Mouse (Mus musculus): Measurements from ENCODE around the gene Naa38. TPM values are rescaled to one million over a fixed set of nuclear protein-coding genes. Genes with fewer than 3 reads are reported as not detected.

Naa38 gene
- polyA plus RNA-seq, 1 experiment from 2014 or later, result 105 TPM

GRCm38 (mm10) chr11:69405397-69406200 lies 10.3 kb downstream of the Naa38 start:
- H3K4me1 ChIP-seq (replicated peaks), result peaks cover 36% of the 10 kb centered on the region
- H3K4me3 ChIP-seq (replicated peaks), result no peak overlapping the region
- peaks cover 5% of the 10 kb centered on the region for H3K27me3 ChIP-seq
- H3K27ac ChIP-seq, result no peak overlapping the region
- ATAC-seq, result no peak
- H3K4me2 ChIP-seq (replicated peaks), result no peak overlapping the region
- no peak overlapping the region for H3K9ac ChIP-seq (replicated peaks)
- 92% methylated on average over 24 of the region's 24 CpGs for WGBS
- H3K36me3 ChIP-seq, result peaks cover 74% of the 10 kb centered on the region
- H3K9me3 ChIP-seq, result no peaks in the 10 kb centered on the region

GRCm38 (mm10) chr11:69406282-69406681 lies 11.0 kb downstream of the Naa38 start:
- Histone ChIP-seq H3K4me2 (replicated peaks) (no peak overlapping the region), H3K27ac (no peak overlapping the region), H3K4me1 (replicated peaks) (peaks cover 32% of the 10 kb centered on the region), H3K9ac (replicated peaks) (no peak overlapping the region), H3K4me3 (replicated peaks) (no peak overlapping the region), H3K27me3 (no peaks in the 10 kb centered on the region), H3K36me3 (peaks cover 67% of the 10 kb centered on the region), H3K9me3 (no peaks in the 10 kb centered on the region)
- ATAC-seq, result no peak
- WGBS, result 88% methylated on average over 19 of the region's 19 CpGs

- no peak for ATAC-seq
- no peak overlapping the region for H3K9ac ChIP-seq (replicated peaks)
- no peaks in the 10 kb centered on the region for H3K9me3 ChIP-seq
- no peaks in the 10 kb centered on the region for H3K27me3 ChIP-seq
- peak overlapping the region; percentile 7; the same call in 1 of the 2 replicates for H3K4me2 ChIP-seq (replicated peaks)
- WGBS, result 88% methylated on average over 16 of the region's 16 CpGs
- peaks cover 35% of the 10 kb centered on the region for H3K4me1 ChIP-seq (replicated peaks)
- peaks cover 63% of the 10 kb centered on the region for H3K36me3 ChIP-seq
- no peak overlapping the region for H3K4me3 ChIP-seq (replicated peaks)
- H3K27ac ChIP-seq, result no peak overlapping the region
These were observed 11.8 kb downstream of the Naa38 start for GRCm38 (mm10) chr11:69406867-69407723.

GRCm38 (mm10) chr11:69407724-69408004 lies 12.4 kb downstream of the Naa38 start:
- Histone ChIP-seq H3K9ac (replicated peaks) (peak overlapping the region; percentile 99; the same call in 1 of the 2 replicates), H3K27me3 (no peaks in the 10 kb centered on the region), H3K4me2 (replicated peaks) (peak overlapping the region; percentile 96), H3K4me3 (replicated peaks) (peak overlapping the region; percentile 83), H3K9me3 (no peaks in the 10 kb centered on the region), H3K27ac (no peak overlapping the region), H3K4me1 (replicated peaks) (peaks cover 41% of the 10 kb centered on the region), H3K36me3 (peaks cover 63% of the 10 kb centered on the region)
- WGBS, result 89% methylated on average over 4 of the region's 4 CpGs
- no peak for ATAC-seq

GRCm38 (mm10) chr11:69408541-69409377 lies 13.5 kb downstream of the Naa38 start:
- WGBS, result under 1% methylated on average over 33 of the region's 33 CpGs
- Histone ChIP-seq H3K4me1 (replicated peaks) (peaks cover 52% of the 10 kb centered on the region), H3K4me2 (replicated peaks) (peak overlapping the region; percentile 96)

GRCm38 (mm10) chr11:69409378-69410044 lies 14.2 kb downstream of the Naa38 start:
- under 1% methylated on average over 39 of the region's 46 CpGs for WGBS

More at GRCm38 (mm10) chr11:69408541-69409377, 13.5 kb downstream of the Naa38 start:
- H3K36me3 ChIP-seq, result peaks cover 59% of the 10 kb centered on the region
- no peaks in the 10 kb centered on the region for H3K27me3 ChIP-seq
- peak overlapping the region; percentile 83 for H3K4me3 ChIP-seq (replicated peaks)
- ATAC-seq, result peak; percentile 68
- no peaks in the 10 kb centered on the region for H3K9me3 ChIP-seq
- H3K9ac ChIP-seq (replicated peaks), result peak overlapping the region; percentile 99
- peak overlapping the region; percentile 100 for H3K27ac ChIP-seq

GRCm38 (mm10) chr11:69410045-69410309 lies 14.7 kb downstream of the Naa38 start:
- H3K4me3 ChIP-seq (replicated peaks), result peak overlapping the region; percentile 83
- peaks cover 47% of the 10 kb centered on the region for H3K36me3 ChIP-seq
- H3K4me2 ChIP-seq (replicated peaks), result peak overlapping the region; percentile 96
- peaks cover 64% of the 10 kb centered on the region for H3K4me1 ChIP-seq (replicated peaks)
- H3K9me3 ChIP-seq, result no peaks in the 10 kb centered on the region
- H3K9ac ChIP-seq (replicated peaks), result peak overlapping the region; percentile 99
- H3K27me3 ChIP-seq, result no peaks in the 10 kb centered on the region
- WGBS, result under 1% methylated on average over 18 of the region's 18 CpGs
- ATAC-seq, result no peak
- H3K27ac ChIP-seq, result peak overlapping the region; percentile 100

More at GRCm38 (mm10) chr11:69409378-69410044, 14.2 kb downstream of the Naa38 start:
- peaks cover 59% of the 10 kb centered on the region for H3K4me1 ChIP-seq (replicated peaks)
- peak overlapping the region; percentile 99 for H3K9ac ChIP-seq (replicated peaks)
- peak overlapping the region; percentile 100 for H3K27ac ChIP-seq
- H3K4me3 ChIP-seq (replicated peaks), result peak overlapping the region; percentile 83
- ATAC-seq, result peak; percentile 21
- H3K36me3 ChIP-seq, result peaks cover 52% of the 10 kb centered on the region
- no peaks in the 10 kb centered on the region for H3K9me3 ChIP-seq
- no peaks in the 10 kb centered on the region for H3K27me3 ChIP-seq
- peak overlapping the region; percentile 96 for H3K4me2 ChIP-seq (replicated peaks)

GRCm38 (mm10) chr11:69410310-69411072 lies 15.2 kb downstream of the Naa38 start:
- Histone ChIP-seq H3K27me3 (no peaks in the 10 kb centered on the region), H3K4me2 (replicated peaks) (peak overlapping the region; percentile 96), H3K9me3 (no peaks in the 10 kb centered on the region), H3K4me1 (replicated peaks) (peaks cover 66% of the 10 kb centered on the region), H3K36me3 (peaks cover 42% of the 10 kb centered on the region), H3K9ac (replicated peaks) (peak overlapping the region; percentile 99), H3K27ac (peak overlapping the region; percentile 100), H3K4me3 (replicated peaks) (peak overlapping the region; percentile 83)
- peak; percentile 13; the same call in 1 of the 2 replicates for ATAC-seq
- under 1% methylated on average over 41 of the region's 41 CpGs for WGBS

- Histone ChIP-seq H3K9me3 (no peaks in the 10 kb centered on the region), H3K4me3 (replicated peaks) (peak overlapping the region; percentile 83), H3K4me1 (replicated peaks) (peaks cover 66% of the 10 kb centered on the region), H3K36me3 (peaks cover 36% of the 10 kb centered on the region), H3K9ac (replicated peaks) (peak overlapping the region; percentile 99), H3K4me2 (replicated peaks) (peak overlapping the region; percentile 96), H3K27me3 (no peaks in the 10 kb centered on the region), H3K27ac (peak overlapping the region; percentile 100)
- under 1% methylated on average over 26 of the region's 26 CpGs for WGBS
- ATAC-seq, result peak; percentile 35
These were observed 15.8 kb downstream of the Naa38 start for GRCm38 (mm10) chr11:69411073-69411535.

- no peak for ATAC-seq
- Histone ChIP-seq H3K4me3 (replicated peaks) (peak overlapping the region; percentile 83), H3K4me1 (replicated peaks) (peaks cover 70% of the 10 kb centered on the region), H3K4me2 (replicated peaks) (peak overlapping the region; percentile 96), H3K9me3 (no peaks in the 10 kb centered on the region), H3K27ac (peak overlapping the region; percentile 100), H3K27me3 (no peaks in the 10 kb centered on the region), H3K36me3 (peaks cover 30% of the 10 kb centered on the region), H3K9ac (replicated peaks) (peak overlapping the region; percentile 99)
- WGBS, result 1% methylated on average over 37 of the region's 39 CpGs
These were observed 16.4 kb downstream of the Naa38 start for GRCm38 (mm10) chr11:69411538-69412203.
